Mouse (Mus musculus) c-Kit-positive CD71-positive TER-119-negative erythroid progenitor cells, embryonic 14.5 days (primary cell): Measurements from ENCODE around the gene Arhgap10.

Experiments used
- DNase-seq: peaks from one replicate; pipeline ENCODE4 v3.0.0-alpha.2; 2013; ENCODE audit warnings: low read depth

Arhgap10 gene

GRCm38 (mm10) chr8:77484817-77485216, 32.9 kb downstream of the Arhgap10 start:
- no peak for DNase-seq

GRCm38 (mm10) chr8:77484266-77484665, 33.5 kb downstream of the Arhgap10 start:
- DNase-seq, result no peak

GRCm38 (mm10) chr8:77483676-77484075, 34.1 kb downstream of the Arhgap10 start:
- no peak for DNase-seq

GRCm38 (mm10) chr8:77481791-77482190, 36.0 kb downstream of the Arhgap10 start:
- no peak for DNase-seq

GRCm38 (mm10) chr8:77479995-77480394, 37.8 kb downstream of the Arhgap10 start:
- no peak for DNase-seq

GRCm38 (mm10) chr8:77478913-77479273, 38.9 kb downstream of the Arhgap10 start:
- DNase-seq, result no peak

GRCm38 (mm10) chr8:77478155-77478912, 39.4 kb downstream of the Arhgap10 start:
- no peak for DNase-seq

- DNase-seq, result no peak
Measured at GRCm38 (mm10) chr8:77477684-77478083, 40.1 kb downstream of the Arhgap10 start.

- DNase-seq, result no peak
Measured at GRCm38 (mm10) chr8:77474614-77475013, 43.1 kb downstream of the Arhgap10 start.

GRCm38 (mm10) chr8:77473773-77474172, 44.0 kb downstream of the Arhgap10 start:
- no peak for DNase-seq

- DNase-seq, result no peak
Measured at GRCm38 (mm10) chr8:77473373-77473772, 44.4 kb downstream of the Arhgap10 start.

- no peak for DNase-seq
Measured at GRCm38 (mm10) chr8:77461392-77461791, 56.4 kb downstream of the Arhgap10 start.

- no peak for DNase-seq
Measured at GRCm38 (mm10) chr8:77460363-77460762, 57.4 kb downstream of the Arhgap10 start.

- no peak for DNase-seq
Measured at GRCm38 (mm10) chr8:77459696-77460095, 58.1 kb downstream of the Arhgap10 start.

- no peak for DNase-seq
Measured at GRCm38 (mm10) chr8:77458575-77458974, 59.2 kb downstream of the Arhgap10 start.

- no peak for DNase-seq
Measured at GRCm38 (mm10) chr8:77456263-77456662, 61.5 kb downstream of the Arhgap10 start.

- DNase-seq, result no peak
Measured at GRCm38 (mm10) chr8:77453836-77454235, 63.9 kb downstream of the Arhgap10 start.

GRCm38 (mm10) chr8:77451466-77452382, 66.0 kb downstream of the Arhgap10 start:
- DNase-seq, result no peak

GRCm38 (mm10) chr8:77451052-77451451, 66.7 kb downstream of the Arhgap10 start:
- no peak for DNase-seq

- no peak for DNase-seq
Measured at GRCm38 (mm10) chr8:77446294-77446693, 71.5 kb downstream of the Arhgap10 start.

- DNase-seq, result no peak
Measured at GRCm38 (mm10) chr8:77445642-77446041, 72.1 kb downstream of the Arhgap10 start.

GRCm38 (mm10) chr8:77444166-77444870, 73.4 kb downstream of the Arhgap10 start:
- no peak for DNase-seq
